Mouse (Mus musculus) forebrain, embryonic 12.5 days (tissue): Measurements from ENCODE around the gene Arl11. TPM values are rescaled to one million over a fixed set of nuclear protein-coding genes. Genes with fewer than 3 reads are reported as not detected.
A peak's percentile ranks its signal among the peaks of the same experiment; 100 is the strongest.

Experiments
- ATAC-seq: fragments of 200-750 bp; cut with Nextera tagmentation; 2 replicates; pipeline ENCODE4 v1.8.0; 2017; ENCODE audit warnings: moderate TSS enrichment; ENCODE audit not compliant: low FRiP score
- H3K27ac ChIP-seq: fragments of 300-500 bp; sonication (generic); 2 replicates; pipeline ENCODE4 v1.5.1; 2016; ENCODE audit warnings: mild to moderate bottlenecking
- H3K27me3 ChIP-seq: fragments of 300-500 bp; sonication (generic); 2 replicates; pipeline ENCODE4 v1.6.1; 2016; ENCODE audit warnings: mild to moderate bottlenecking
- H3K36me3 ChIP-seq: fragments of 300-500 bp; sonication (generic); replicated peaks from 2 replicates; pipeline ENCODE4 v1.6.1; 2016; ENCODE audit warnings: mild to moderate bottlenecking
- H3K4me1 ChIP-seq: fragments of 300-500 bp; sonication (generic); 2 replicates; pipeline ENCODE4 v1.6.1; 2016
- H3K4me2 ChIP-seq: fragments of 300-500 bp; sonication (generic); 2 replicates; pipeline ENCODE4 v1.6.1; 2016; ENCODE audit warnings: mild to moderate bottlenecking, moderate library complexity
- H3K4me3 ChIP-seq: fragments of 300-500 bp; sonication (generic); replicated peaks from 2 replicates; pipeline ENCODE4 v1.5.1; 2016; ENCODE audit warnings: mild to moderate bottlenecking
- H3K9ac ChIP-seq: fragments of 300-500 bp; sonication (generic); 2 replicates; pipeline ENCODE4 v1.6.1; 2016; ENCODE audit warnings: mild to moderate bottlenecking
- H3K9me3 ChIP-seq: fragments of 300-500 bp; sonication (generic); 2 replicates; pipeline ENCODE4 v1.6.1; 2016
- WGBS: fragments of 180-500 bp; shearing (Covaris S2); methylation state at CpG from one replicate; pipeline ENCODE4 v1.1.7; 2016; 5-methylcytosine and 5-hydroxymethylcytosine counted together
- polyA plus RNA-seq: library from polyadenylated mRNA; unstranded; fragments of >200 nt; fragmentation: Nextera tagmentation; extraction: Ambion mirVana; gene quantifications from 2 replicates; pipeline ENCODE4 v1.2.1, GENCODE M21; 2016

The Arl11 gene
- polyA plus RNA-seq, 1 experiment from 2014 or later = 0.26 TPM

DNA sequence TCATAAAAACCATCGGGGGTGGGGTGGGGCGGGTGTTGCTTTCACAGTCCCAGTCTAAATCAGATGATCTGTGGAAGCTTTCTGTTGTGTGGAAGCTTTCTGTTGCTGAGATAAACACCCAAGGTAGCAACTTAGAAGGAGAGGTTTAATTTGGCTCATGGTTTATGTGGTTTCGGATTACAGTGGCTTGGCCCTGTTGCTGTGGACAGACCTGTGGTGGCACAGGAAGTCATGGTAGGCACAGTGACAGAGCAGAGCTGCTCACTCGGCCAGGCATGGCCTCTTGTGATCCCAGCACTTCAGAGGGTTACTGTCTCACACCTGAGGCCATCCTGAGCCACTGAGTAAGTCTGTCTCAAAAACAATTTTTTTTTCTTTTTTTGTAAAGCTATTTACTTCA is 29.8 kb downstream of the Arl11 start:
- Histone ChIP-seq H3K9me3 (no peaks in the 10 kb centered on the region), H3K4me3 (no peak overlapping the region)
- WGBS = 92% methylated on average over 4 of the region's 4 CpGs

GRCm38 (mm10) chr14:61344590-61344989 is 35.0 kb downstream of the Arl11 start:
- Histone ChIP-seq H3K36me3 (no peaks in the 10 kb centered on the region), H3K27ac (no peak overlapping the region), H3K27me3 (no peaks in the 10 kb centered on the region), H3K4me2 (no peak overlapping the region), H3K4me3 (no peak overlapping the region), H3K4me1 (no peaks in the 10 kb centered on the region; the same call in 1 of the 2 replicates), H3K9me3 (no peaks in the 10 kb centered on the region), H3K9ac (no peak overlapping the region)
- WGBS = 70% methylated on average over 5 of the region's 5 CpGs
- no peak for ATAC-seq

More for the DNA sequence above, 29.8 kb downstream of the Arl11 start:
- no peaks in the 10 kb centered on the region; the same call in 1 of the 2 replicates for H3K4me1 ChIP-seq
- ATAC-seq = no peak
- H3K27ac ChIP-seq = no peak overlapping the region
- H3K27me3 ChIP-seq = no peaks in the 10 kb centered on the region
- no peak overlapping the region for H3K4me2 ChIP-seq
- H3K36me3 ChIP-seq = no peaks in the 10 kb centered on the region
- H3K9ac ChIP-seq = no peak overlapping the region

GRCm38 (mm10) chr14:61346827-61347698 is 37.5 kb downstream of the Arl11 start:
- no peaks in the 10 kb centered on the region for H3K9me3 ChIP-seq
- H3K27ac ChIP-seq = 0 out of 2 replicates have a peak overlapping the region, but pooled peaks have one; percentile 25
- no peaks in the 10 kb centered on the region for H3K27me3 ChIP-seq
- peak; percentile 87 for ATAC-seq
- H3K4me1 ChIP-seq = 0 out of 2 replicates have a peak, but pooled peaks cover 4% of the 10 kb centered on the region
- H3K4me3 ChIP-seq = no peak overlapping the region
- WGBS = 47% methylated on average over 10 of the region's 10 CpGs
- H3K36me3 ChIP-seq = no peaks in the 10 kb centered on the region
- H3K4me2 ChIP-seq = no peak overlapping the region
- H3K9ac ChIP-seq = no peak overlapping the region

GRCm38 (mm10) chr14:61349876-61350275 is 40.3 kb downstream of the Arl11 start:
- H3K9ac ChIP-seq = no peak overlapping the region
- H3K27me3 ChIP-seq = no peaks in the 10 kb centered on the region
- no peaks in the 10 kb centered on the region for H3K9me3 ChIP-seq
- H3K36me3 ChIP-seq = no peaks in the 10 kb centered on the region
- no peak overlapping the region for H3K4me2 ChIP-seq
- peaks cover 4% of the 10 kb centered on the region; the same call in 1 of the 2 replicates for H3K4me1 ChIP-seq
- H3K4me3 ChIP-seq = no peak overlapping the region
- no peak for ATAC-seq
- no peak overlapping the region for H3K27ac ChIP-seq
- 85% methylated on average over 4 of the region's 4 CpGs for WGBS

GRCm38 (mm10) chr14:61350808-61351207 is 41.3 kb downstream of the Arl11 start:
- Histone ChIP-seq H3K9me3 (no peaks in the 10 kb centered on the region), H3K4me2 (no peak overlapping the region), H3K27ac (no peak overlapping the region), H3K27me3 (no peaks in the 10 kb centered on the region), H3K36me3 (0 out of 2 replicates have a peak, but pooled peaks cover 4% of the 10 kb centered on the region), H3K4me3 (no peak overlapping the region), H3K4me1 (peaks cover 4% of the 10 kb centered on the region; the same call in 1 of the 2 replicates), H3K9ac (no peak overlapping the region)
- no peak for ATAC-seq
- 73% methylated on average over 6 of the region's 6 CpGs for WGBS

GRCm38 (mm10) chr14:61354251-61355235 is 45.0 kb downstream of the Arl11 start:
- Histone ChIP-seq H3K9me3 (no peaks in the 10 kb centered on the region), H3K9ac (no peak overlapping the region), H3K4me1 (peaks cover 8% of the 10 kb centered on the region; the same call in 1 of the 2 replicates), H3K36me3 (0 out of 2 replicates have a peak, but pooled peaks cover 4% of the 10 kb centered on the region), H3K4me3 (no peak overlapping the region), H3K27ac (no peak overlapping the region), H3K4me2 (no peak overlapping the region), H3K27me3 (no peaks in the 10 kb centered on the region)
- no peak for ATAC-seq
- 84% methylated on average over 10 of the region's 10 CpGs for WGBS

DNA sequence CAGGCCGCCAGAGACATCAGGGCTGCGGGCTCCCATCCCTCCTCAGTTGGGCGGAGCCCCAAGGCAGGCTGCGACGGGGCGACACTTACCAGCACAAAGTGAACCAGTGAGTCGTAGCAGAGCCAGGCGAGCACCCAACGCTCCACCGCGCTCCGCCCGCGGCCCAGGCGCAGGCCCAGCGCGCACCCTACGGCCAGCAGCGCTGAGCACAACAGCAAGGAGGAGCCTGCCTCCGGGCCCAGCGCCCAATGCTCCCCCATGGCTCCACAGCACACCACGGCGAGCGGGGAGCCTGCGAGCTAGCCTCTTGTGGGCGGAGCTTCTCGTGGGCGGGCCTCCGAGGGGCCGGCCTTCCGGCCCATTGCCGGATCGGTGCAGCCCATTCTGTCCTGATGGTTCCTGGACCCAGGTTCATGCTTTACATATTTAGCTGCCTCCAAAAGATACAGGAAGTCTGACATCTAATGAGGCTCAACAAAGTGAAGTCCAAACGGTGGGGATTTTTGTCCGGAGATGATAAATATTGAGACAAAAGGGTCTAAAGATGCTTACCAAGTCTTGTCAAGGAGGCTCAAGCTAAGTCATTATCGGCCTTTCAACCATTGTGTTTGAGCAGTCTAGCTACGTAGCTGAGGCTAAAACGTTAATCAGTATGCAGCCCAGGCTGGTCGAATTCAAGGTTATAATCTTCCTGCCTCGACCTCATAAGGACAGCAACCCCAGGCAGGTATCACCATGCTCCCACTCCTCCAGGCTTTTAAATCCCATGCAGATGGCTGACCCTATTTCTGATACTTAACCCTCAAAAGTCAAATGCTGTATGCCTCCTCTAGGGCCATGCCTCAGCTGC is 50.8 kb downstream of the Arl11 start, which contains the start of gene Ebpl:
TSS of gene Ebpl (minus strand) at position 309 of the 850 bp plus-strand sequence.
- peaks cover 10% of the 10 kb centered on the region for H3K4me1 ChIP-seq
- WGBS = under 1% methylated on average over 40 of the region's 40 CpGs
- ATAC-seq = peak; percentile 96
- peak within 1 kb of the TSS; percentile 80 for H3K9ac ChIP-seq
- 0 out of 2 replicates have a peak, but pooled peaks cover 5% of the 10 kb centered on the region for H3K36me3 ChIP-seq
- peak within 1 kb of the TSS; percentile 60 for H3K4me2 ChIP-seq
- no peaks in the 10 kb centered on the region for H3K27me3 ChIP-seq
- H3K4me3 ChIP-seq = peak within 1 kb of the TSS; percentile 70
- no peaks in the 10 kb centered on the region for H3K9me3 ChIP-seq
- H3K27ac ChIP-seq = peak within 1 kb of the TSS; percentile 82

DNA sequence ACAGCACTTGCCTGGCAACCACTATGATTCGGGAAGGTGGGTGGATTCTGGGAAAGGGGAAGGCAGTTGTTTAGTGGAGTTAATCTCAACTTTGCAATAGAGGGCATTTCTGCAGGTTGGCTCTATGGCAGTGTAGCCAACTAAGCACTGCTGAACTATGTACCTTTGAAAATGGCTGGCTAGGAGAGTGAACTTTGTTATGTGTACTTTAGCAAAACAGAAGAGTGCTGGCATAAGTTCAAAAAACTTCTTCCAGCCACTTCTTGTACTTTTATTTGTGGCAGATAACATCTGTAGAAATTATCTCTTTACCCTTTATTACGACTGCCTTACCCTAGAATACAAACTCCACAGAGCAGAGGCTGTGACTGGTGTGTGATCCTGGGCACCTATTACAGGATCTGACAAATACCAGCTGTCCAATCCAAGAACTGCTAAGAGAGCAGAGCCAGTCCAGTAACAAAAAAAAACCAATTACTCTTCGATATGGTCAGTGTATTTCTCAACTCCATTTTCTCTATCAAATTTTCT is 51.5 kb downstream of the Arl11 start:
- Histone ChIP-seq H3K4me3 (peak overlapping the region; percentile 70), H3K27ac (peak overlapping the region; percentile 82; the same call in 1 of the 2 replicates), H3K4me2 (peak overlapping the region; percentile 60), H3K9me3 (no peaks in the 10 kb centered on the region), H3K4me1 (peaks cover 10% of the 10 kb centered on the region), H3K36me3 (0 out of 2 replicates have a peak, but pooled peaks cover 3% of the 10 kb centered on the region), H3K27me3 (no peaks in the 10 kb centered on the region), H3K9ac (no peak overlapping the region)
- no peak for ATAC-seq
- 69% methylated on average over 3 of the region's 3 CpGs for whole genome bisulfite sequencing

Other genes starting within 250 kb of the Arl11 start
- 8.3 and 8.7 TPM in 2 replicates for gene Sacs, start 171.3 kb upstream of the Arl11 start, polyA plus RNA-seq
- 0.05 and 0.19 TPM in 2 replicates for gene Sgcg, start 51.3 kb upstream of the Arl11 start, polyA plus RNA-seq
- 10.4 and 11.1 TPM in 2 replicates for gene Ebpl, start 50.7 kb downstream of the Arl11 start, polyA plus RNA-seq
- gene Kpna3, start 130.1 kb downstream of the Arl11 start, polyA plus RNA-seq = 89.5 and 102 TPM in 2 replicates
- gene Spryd7, start 247.1 kb downstream of the Arl11 start, polyA plus RNA-seq = 19.8 and 22.1 TPM in 2 replicates